Mouse (Mus musculus) liver, embryonic 15.5 days (tissue): ENCODE data around the gene Lrp8. TPM values are rescaled to one million over a fixed set of nuclear protein-coding genes. Genes with fewer than 3 reads are reported as not detected.
A peak's percentile ranks its signal among the peaks of the same experiment; 100 is the strongest.

Experiments
- ATAC-seq: fragments of 200-750 bp; cut with Nextera tagmentation; 2 replicates; pipeline ENCODE4 v1.8.0; 2017; ENCODE audit warnings: moderate number of reproducible peaks, mild to moderate bottlenecking, moderate library complexity; ENCODE audit not compliant: insufficient read depth
- H3K27ac ChIP-seq: fragments of 300-500 bp; sonication (generic); replicated peaks from 2 replicates; pipeline ENCODE4 v1.5.1; 2015; ENCODE audit warnings: mild to moderate bottlenecking, inconsistent platforms
- H3K27me3 ChIP-seq: fragments of 300-500 bp; sonication (generic); 2 replicates; pipeline ENCODE4 v1.6.1; 2015; ENCODE audit warnings: mild to moderate bottlenecking, inconsistent platforms
- H3K36me3 ChIP-seq: fragments of 300-500 bp; sonication (generic); replicated peaks from 2 replicates; pipeline ENCODE4 v1.6.1; 2015; ENCODE audit warnings: moderate library complexity, mild to moderate bottlenecking, inconsistent platforms
- H3K4me1 ChIP-seq: fragments of 300-500 bp; sonication (generic); replicated peaks from 2 replicates; pipeline ENCODE4 v1.6.1; 2015; ENCODE audit warnings: inconsistent platforms
- H3K4me2 ChIP-seq: fragments of 300-500 bp; sonication (generic); 2 replicates; pipeline ENCODE4 v1.6.1; 2015; ENCODE audit warnings: moderate library complexity, mild to moderate bottlenecking, inconsistent platforms
- H3K4me3 ChIP-seq: fragments of 300-500 bp; sonication (generic); replicated peaks from 2 replicates; pipeline ENCODE4 v1.5.1; 2015; ENCODE audit warnings: mild to moderate bottlenecking, inconsistent platforms
- H3K9ac ChIP-seq: fragments of 300-500 bp; sonication (generic); 2 replicates; pipeline ENCODE4 v1.6.1; 2015; ENCODE audit warnings: moderate library complexity, mild to moderate bottlenecking, inconsistent platforms
- H3K9me3 ChIP-seq: fragments of 300-500 bp; sonication (generic); replicated peaks from 2 replicates; pipeline ENCODE4 v1.6.1; 2016; ENCODE audit warnings: inconsistent platforms
- WGBS: fragments of 180-500 bp; shearing (Covaris S2); methylation state at CpG from one replicate; pipeline ENCODE4 v1.1.7; 2015; ENCODE audit warnings: mixed read lengths; ENCODE audit not compliant: insufficient replicate concordance; 5-methylcytosine and 5-hydroxymethylcytosine counted together
- polyA plus RNA-seq: library from polyadenylated mRNA; unstranded; fragments of >200 nt; fragmentation: Nextera tagmentation; extraction: Ambion mirVana; gene quantifications from 2 replicates; pipeline ENCODE4 v1.2.1, GENCODE M21; 2015

Gene Lrp8
- polyA plus RNA-seq, 1 experiment from 2014 or later, result 2.1 TPM

- H3K4me1 ChIP-seq, result peaks cover 30% of the 10 kb centered on the region
- H3K9ac ChIP-seq, result peak within 1 kb of the TSS; percentile 63
- H3K4me3 ChIP-seq, result peak within 1 kb of the TSS; percentile 73
- H3K36me3 ChIP-seq, result peaks cover 50% of the 10 kb centered on the region
- H3K4me2 ChIP-seq, result peak within 1 kb of the TSS; percentile 93
- peak; percentile 92 for ATAC-seq
- no peaks in the 10 kb centered on the region for H3K9me3 ChIP-seq
- no peaks in the 10 kb centered on the region for H3K27me3 ChIP-seq
- under 1% methylated on average over 48 of the region's 48 CpGs for WGBS
- peak within 1 kb of the TSS; percentile 80 for H3K27ac ChIP-seq
Measured at GRCm38 (mm10) chr4:107889731-107890432, 87.8 kb downstream of the Lrp8 start, which contains the start of gene 0610037L13Rik. 0610037L13Rik (plus strand) TSS chr4:107889813.

GRCm38 (mm10) chr4:107892663-107893062 lies 90.6 kb downstream of the Lrp8 start:
- ATAC-seq, result no peak
- 63% methylated on average over 2 of the region's 2 CpGs for WGBS
- no peaks in the 10 kb centered on the region for H3K27me3 ChIP-seq
- no peak overlapping the region for H3K27ac ChIP-seq
- no peak overlapping the region for H3K4me2 ChIP-seq
- no peak overlapping the region for H3K9ac ChIP-seq
- H3K9me3 ChIP-seq, result no peaks in the 10 kb centered on the region
- H3K36me3 ChIP-seq, result peaks cover 49% of the 10 kb centered on the region
- peaks cover 30% of the 10 kb centered on the region for H3K4me1 ChIP-seq
- H3K4me3 ChIP-seq, result no peak overlapping the region

GRCm38 (mm10) chr4:107899211-107899927 lies 97.3 kb downstream of the Lrp8 start:
- Histone ChIP-seq H3K4me1 (peaks cover 11% of the 10 kb centered on the region), H3K36me3 (peaks cover 44% of the 10 kb centered on the region), H3K4me2 (peak overlapping the region; percentile 33; the same call in 1 of the 2 replicates), H3K9me3 (no peaks in the 10 kb centered on the region), H3K4me3 (no peak overlapping the region), H3K27ac (peak overlapping the region; percentile 70), H3K9ac (no peak overlapping the region), H3K27me3 (no peaks in the 10 kb centered on the region)
- WGBS, result 56% methylated on average over 5 of the region's 5 CpGs
- ATAC-seq, result peak; percentile 67

GRCm38 (mm10) chr4:107900206-107900605 lies 98.1 kb downstream of the Lrp8 start:
- Histone ChIP-seq H3K9ac (no peak overlapping the region), H3K4me1 (peaks cover 11% of the 10 kb centered on the region), H3K4me2 (0 out of 2 replicates have a peak overlapping the region, but pooled peaks have one; percentile 33), H3K36me3 (peaks cover 46% of the 10 kb centered on the region), H3K9me3 (no peaks in the 10 kb centered on the region), H3K27me3 (no peaks in the 10 kb centered on the region), H3K4me3 (no peak overlapping the region), H3K27ac (peak overlapping the region; percentile 70)
- peak; percentile 56 for ATAC-seq
- 58% methylated on average over 3 of the region's 3 CpGs for WGBS

GRCm38 (mm10) chr4:107904252-107904651 lies 102.2 kb downstream of the Lrp8 start:
- Histone ChIP-seq H3K4me3 (no peak overlapping the region), H3K9me3 (no peaks in the 10 kb centered on the region), H3K27ac (no peak overlapping the region), H3K27me3 (no peaks in the 10 kb centered on the region), H3K4me1 (peaks cover 11% of the 10 kb centered on the region), H3K9ac (no peak overlapping the region), H3K4me2 (no peak overlapping the region), H3K36me3 (peaks cover 54% of the 10 kb centered on the region)
- no peak for ATAC-seq
- 35% methylated on average over 10 of the region's 10 CpGs for WGBS

- 69% methylated on average over 9 of the region's 9 CpGs for WGBS
Measured at GRCm38 (mm10) chr4:107906561-107906960, 104.5 kb downstream of the Lrp8 start.

GRCm38 (mm10) chr4:107910020-107910419 lies 108.0 kb downstream of the Lrp8 start:
- no peaks in the 10 kb centered on the region for H3K27me3 ChIP-seq
- WGBS, result 83% methylated on average over 4 of the region's 4 CpGs
- H3K9me3 ChIP-seq, result no peaks in the 10 kb centered on the region
- peaks cover 78% of the 10 kb centered on the region for H3K36me3 ChIP-seq
- H3K4me1 ChIP-seq, result no peaks in the 10 kb centered on the region
- no peak overlapping the region for H3K4me3 ChIP-seq
- no peak overlapping the region for H3K4me2 ChIP-seq
- no peak overlapping the region for H3K9ac ChIP-seq
- no peak for ATAC-seq
- no peak overlapping the region for H3K27ac ChIP-seq

More at GRCm38 (mm10) chr4:107906561-107906960, 104.5 kb downstream of the Lrp8 start:
- no peaks in the 10 kb centered on the region for H3K9me3 ChIP-seq
- no peak overlapping the region for H3K9ac ChIP-seq
- peaks cover 3% of the 10 kb centered on the region for H3K4me1 ChIP-seq
- H3K27ac ChIP-seq, result no peak overlapping the region
- no peak for ATAC-seq
- H3K36me3 ChIP-seq, result peaks cover 75% of the 10 kb centered on the region
- H3K27me3 ChIP-seq, result no peaks in the 10 kb centered on the region
- no peak overlapping the region for H3K4me3 ChIP-seq
- no peak overlapping the region for H3K4me2 ChIP-seq

- ATAC-seq, result no peak
- no peak overlapping the region for H3K27ac ChIP-seq
- H3K27me3 ChIP-seq, result no peaks in the 10 kb centered on the region
- 0 out of 2 replicates have a peak, but pooled peaks cover 4% of the 10 kb centered on the region for H3K36me3 ChIP-seq
- H3K9ac ChIP-seq, result no peak overlapping the region
- H3K4me2 ChIP-seq, result no peak overlapping the region
- H3K9me3 ChIP-seq, result no peaks in the 10 kb centered on the region
- peaks cover 40% of the 10 kb centered on the region for H3K4me1 ChIP-seq
- H3K4me3 ChIP-seq, result no peak overlapping the region
- 78% methylated on average over 2 of the region's 2 CpGs for WGBS
Measured at GRCm38 (mm10) chr4:107920336-107920735, 118.3 kb downstream of the Lrp8 start.

GRCm38 (mm10) chr4:107921152-107921695 lies 119.2 kb downstream of the Lrp8 start:
- Histone ChIP-seq H3K27ac (peak overlapping the region; percentile 81; the same call in 1 of the 2 replicates), H3K9ac (no peak overlapping the region), H3K4me3 (peak overlapping the region; percentile 76; the same call in 1 of the 2 replicates), H3K27me3 (no peaks in the 10 kb centered on the region), H3K4me1 (peaks cover 40% of the 10 kb centered on the region), H3K36me3 (0 out of 2 replicates have a peak, but pooled peaks cover 4% of the 10 kb centered on the region), H3K4me2 (peak overlapping the region; percentile 85), H3K9me3 (no peaks in the 10 kb centered on the region)
- WGBS, result 53% methylated on average over 8 of the region's 8 CpGs
- no peak for ATAC-seq

- peaks cover 40% of the 10 kb centered on the region for H3K4me1 ChIP-seq
- peak; percentile 26; the same call in 1 of the 2 replicates for ATAC-seq
- 0 out of 2 replicates have a peak, but pooled peaks cover 4% of the 10 kb centered on the region for H3K36me3 ChIP-seq
- peak overlapping the region; percentile 85 for H3K4me2 ChIP-seq
- H3K9me3 ChIP-seq, result no peaks in the 10 kb centered on the region
- 23% methylated on average over 4 of the region's 4 CpGs for WGBS
- H3K27ac ChIP-seq, result peak overlapping the region; percentile 81
- H3K4me3 ChIP-seq, result peak overlapping the region; percentile 76
- peak overlapping the region; percentile 2; the same call in 1 of the 2 replicates for H3K9ac ChIP-seq
- H3K27me3 ChIP-seq, result no peaks in the 10 kb centered on the region
Measured at GRCm38 (mm10) chr4:107921952-107922351, 119.9 kb downstream of the Lrp8 start.
